Mouse (Mus musculus): ENCODE results near the gene Gm21094. TPM values are rescaled to one million over a fixed set of nuclear protein-coding genes. Genes with fewer than 3 reads are reported as not detected.
"Not testable (repeated sequence)": the region's sequence is repeated elsewhere in the genome, so short reads cannot be mapped to it uniquely, and the experiment has no call there.

Gene Gm21094
- polyA plus RNA-seq (2015; fragmentation: Nextera tagmentation; extraction: Ambion mirVana) = not detected in 2 replicates

DNA sequence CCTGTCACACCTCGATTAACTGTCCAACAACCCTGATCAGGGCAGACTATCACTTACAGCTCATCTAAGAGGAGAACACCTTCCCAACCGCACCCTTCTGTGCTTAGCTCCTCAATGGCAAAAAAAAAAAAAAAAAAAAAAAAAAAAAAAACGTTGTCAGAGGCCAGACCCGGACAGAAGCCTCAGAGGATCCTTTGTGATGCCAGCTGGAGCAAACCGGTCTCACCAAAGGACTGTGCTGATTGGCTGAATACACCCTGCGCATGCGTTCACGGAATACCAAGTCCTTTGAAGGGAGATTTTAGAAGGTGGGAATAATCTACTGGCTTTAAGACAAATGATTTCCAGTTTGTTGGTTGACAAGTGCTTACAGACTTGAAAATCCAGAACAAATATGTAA, at the start of gene Gm21094:
Gene Gm21094, minus strand, starts transcription at position 101 of the 400 bp plus-strand sequence.
- not testable (repeated sequence) for DNase-seq (ENCODE audit: low spot score)

Data from thymus, postnatal 0 days (tissue).